Comparison of ENCODE assay signal across 12 mouse cellular contexts in genomic region chr8:111264693-111265220, GRCm38 (mm10).
"Had no signal": no experiment of that assay in that cellular context is flagged by ENCODE, and none has a peak within 500 bp of the region (broad histone marks: within the 10 kb centered on the region; RNA-seq: fewer than 3 reads in every experiment).

No protein-coding gene starts in this region.

- DNase-seq: lung, adult 2 months; lung, postnatal 4 days; right cerebral cortex, postnatal 14 days; thymus, postnatal 4 days had no signal

- H3K4me2 ChIP-seq: liver, embryonic 11.5 days; liver, embryonic 15.5 days; midbrain, embryonic 15.5 days had no signal

- H3K9ac ChIP-seq: liver, embryonic 15.5 days; midbrain, embryonic 15.5 days had no signal

- ATAC-seq: hindbrain, postnatal 0 days; lung, postnatal 0 days; midbrain, embryonic 15.5 days had no signal

- H3K27ac ChIP-seq: hindbrain, postnatal 0 days; left cerebral cortex, adult 2 months; limb, embryonic 10.5 days; liver, embryonic 15.5 days; midbrain, embryonic 10.5 days; midbrain, embryonic 15.5 days had no signal

- H3K4me3 ChIP-seq: left cerebral cortex, adult 2 months; limb, embryonic 10.5 days; liver, embryonic 15.5 days; midbrain, embryonic 10.5 days; midbrain, embryonic 15.5 days had no signal

- H3K4me1 ChIP-seq: limb, embryonic 10.5 days; midbrain, embryonic 10.5 days had no signal

- H3K36me3 ChIP-seq: midbrain, embryonic 15.5 days had no signal

- H3K27me3 ChIP-seq: midbrain, embryonic 15.5 days had no signal

- H3K9me3 ChIP-seq: limb, embryonic 10.5 days; liver, embryonic 15.5 days; midbrain, embryonic 10.5 days; midbrain, embryonic 15.5 days had no signal
